Mouse (Mus musculus) layer of hippocampus, adult 6 months (tissue): ENCODE data around the gene Tceanc. TPM values are rescaled to one million over a fixed set of nuclear protein-coding genes. Genes with fewer than 3 reads are reported as not detected.

Source experiments
- long read RNA-seq, 2 experiments: library from polyadenylated mRNA; unstranded; transcript quantifications; one replicate each; pipeline ENCODE4 v2.0.0; 2019 to 2020
- polyA plus RNA-seq: library from polyadenylated mRNA; unstranded; fragments of <200 nt; fragmentation: Nextera tagmentation; gene quantifications from 2 replicates; pipeline ENCODE4 v1.2.3, GENCODE M21; 2021

Tceanc gene
- 1.1 and 1.7 TPM in 2 replicates for polyA plus RNA-seq
- long read RNA-seq, experiment 1, partial matches to known transcripts = 0 of 1 reads
- long read RNA-seq, experiment 1, other reads (novel, unspliced or antisense) = 0 of 1 reads
- long read RNA-seq, experiment 2, full-length matches to known transcripts = 11 of 12 reads
- long read RNA-seq, experiment 2, partial matches to known transcripts = 0 of 12 reads
- long read RNA-seq, experiment 2, other reads (novel, unspliced or antisense) = 1 of 12 reads

GRCm38 (mm10) chrX:166518345-166518744 is at the start of gene Tceanc:
Gene Tceanc (minus strand): TSS chrX:166518567.

DNA sequence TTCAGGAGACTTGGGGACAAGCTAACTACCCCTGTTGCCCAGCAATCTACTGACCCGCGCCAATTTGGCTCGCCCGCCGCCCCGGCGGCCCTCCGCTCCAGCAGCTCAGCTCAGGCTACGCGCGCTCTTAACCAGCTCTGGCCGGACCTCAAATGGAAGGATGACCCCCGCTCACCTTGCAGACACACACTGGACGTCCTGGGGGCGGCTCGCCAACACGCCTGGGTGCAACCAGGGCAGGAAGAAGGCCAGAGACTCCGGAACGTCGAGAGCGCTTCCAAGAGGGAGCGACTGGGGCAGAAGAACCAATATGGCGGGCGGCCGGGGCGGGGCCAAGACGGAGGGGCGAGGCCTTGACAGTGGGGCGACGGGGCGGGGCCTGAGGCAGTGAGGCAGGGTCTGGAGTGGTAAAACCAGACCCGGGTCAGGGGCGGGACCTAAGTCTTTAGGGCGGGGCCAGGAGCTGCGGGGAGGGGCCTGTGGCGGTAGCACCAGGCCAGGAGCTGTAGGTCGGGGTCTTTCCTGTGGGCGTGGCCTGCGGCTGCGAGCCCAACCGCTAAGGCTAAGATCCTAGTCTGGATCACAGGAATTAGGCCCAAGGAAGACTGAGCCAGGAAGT is 38.9 kb downstream of the Tceanc start, which contains the start of gene Rab9:
Rab9 (minus strand) TSS at position 503 of the 619 bp plus-strand sequence.

Other genes starting within 250 kb of the Tceanc start
- gene Trappc2, start 78.0 kb downstream of the Tceanc start, polyA plus RNA-seq = 107 and 108 TPM in 2 replicates
- 1.4 and 1.6 TPM in 2 replicates for gene Ofd1, start 77.9 kb downstream of the Tceanc start, polyA plus RNA-seq
- 73.8 and 78.1 TPM in 2 replicates for gene Rab9, start 38.7 kb downstream of the Tceanc start, polyA plus RNA-seq
- gene Egfl6, start 67.2 kb upstream of the Tceanc start, polyA plus RNA-seq = 1.5 and 2.5 TPM in 2 replicates